Mouse (Mus musculus) heart, embryonic 16.5 days (tissue): ENCODE data around the gene Gm47791. TPM values are rescaled to one million over a fixed set of nuclear protein-coding genes. Genes with fewer than 3 reads are reported as not detected.

ENCODE experiments used
- polyA plus RNA-seq: library from polyadenylated mRNA; unstranded; fragments of >200 nt; fragmentation: Nextera tagmentation; extraction: Ambion mirVana; gene quantifications from 2 replicates; pipeline ENCODE4 v1.2.1, GENCODE M21; 2015

Gm47791 gene
- polyA plus RNA-seq, 1 experiment from 2014 or later, result not detected

Other genes with a start within 250 kb of the Gm47791 start
- 0.67 and 1.4 TPM in 2 replicates for gene Col4a4, start 184.4 kb downstream of the Gm47791 start, polyA plus RNA-seq
- gene Col4a3, start 184.3 kb downstream of the Gm47791 start, polyA plus RNA-seq, result 0.59 and 0.95 TPM in 2 replicates
- gene Mff, start 46.4 kb downstream of the Gm47791 start, polyA plus RNA-seq, result 237 and 262 TPM in 2 replicates
- 0.67 TPM in 1 of 2 replicates, not detected in the other for gene Tm4sf20, start 2.8 kb downstream of the Gm47791 start, polyA plus RNA-seq
- 30.0 and 30.4 TPM in 2 replicates for gene Agfg1, start 68.2 kb upstream of the Gm47791 start, polyA plus RNA-seq
- not detected in 2 replicates for gene A030005L19Rik, start 142.1 kb upstream of the Gm47791 start, polyA plus RNA-seq
- not detected in 2 replicates for gene A030014E15Rik, start 153.7 kb upstream of the Gm47791 start, polyA plus RNA-seq
- not detected in 2 replicates for gene Gm6217, start 160.2 kb upstream of the Gm47791 start, polyA plus RNA-seq
- not detected in 2 replicates for gene A030003K21Rik, start 172.1 kb upstream of the Gm47791 start, polyA plus RNA-seq
- not detected in 2 replicates for gene Gm7544, start 184.8 kb upstream of the Gm47791 start, polyA plus RNA-seq
- not detected in 2 replicates for gene Gm47955, start 189.0 kb upstream of the Gm47791 start, polyA plus RNA-seq
- not detected in 2 replicates for gene Gm47959, start 229.3 kb upstream of the Gm47791 start, polyA plus RNA-seq